Mouse (Mus musculus) liver, embryonic 11.5 days (tissue): ENCODE results near the gene Tdgf1. TPM values are rescaled to one million over a fixed set of nuclear protein-coding genes. Genes with fewer than 3 reads are reported as not detected.

Source experiments
- ATAC-seq: fragments of 200-750 bp; cut with Nextera tagmentation; replicated peaks from 2 replicates; pipeline ENCODE4 v1.8.0; 2017; ENCODE audit warnings: moderate number of reproducible peaks, mild to moderate bottlenecking, moderate TSS enrichment, moderate library complexity; ENCODE audit not compliant: low FRiP score
- DNase-seq: peaks from one replicate; pipeline ENCODE4 v3.0.0-alpha.2; 2017; ENCODE audit warnings: low spot score
- H3K27ac ChIP-seq: fragments of 300-500 bp; sonication (generic); 2 replicates; pipeline ENCODE4 v1.5.1; 2014; ENCODE audit warnings: mild to moderate bottlenecking, low read depth, low read length, control low read depth
- H3K27me3 ChIP-seq: fragments of 300-500 bp; sonication (generic); replicated peaks from 2 replicates; pipeline ENCODE4 v1.6.1; 2014; ENCODE audit warnings: low read length, mixed read lengths; ENCODE audit not compliant: control insufficient read depth, insufficient read depth
- H3K36me3 ChIP-seq: fragments of 300-500 bp; sonication (generic); 2 replicates; pipeline ENCODE4 v1.6.1; 2014; ENCODE audit warnings: mild to moderate bottlenecking, low read length, moderate library complexity, mixed read lengths; ENCODE audit not compliant: control insufficient read depth, insufficient read depth
- H3K4me1 ChIP-seq: fragments of 300-500 bp; sonication (generic); replicated peaks from 2 replicates; pipeline ENCODE4 v1.6.1; 2014; ENCODE audit warnings: low read length, mixed read lengths; ENCODE audit not compliant: control insufficient read depth, insufficient read depth
- H3K4me2 ChIP-seq: fragments of 300-500 bp; sonication (generic); 2 replicates; pipeline ENCODE4 v1.6.1; 2014; ENCODE audit warnings: mild to moderate bottlenecking, control low read depth, moderate library complexity
- H3K4me3 ChIP-seq: fragments of 300-500 bp; sonication (generic); 2 replicates; pipeline ENCODE4 v1.5.1; 2014; ENCODE audit warnings: low read depth, low read length, control low read depth
- H3K9ac ChIP-seq: fragments of 300-500 bp; sonication (generic); 2 replicates; pipeline ENCODE4 v1.6.1; 2014; ENCODE audit warnings: low read depth, low read length, control low read depth
- H3K9me3 ChIP-seq: fragments of 300-500 bp; sonication (generic); 2 replicates; pipeline ENCODE4 v1.6.1; 2016; ENCODE audit warnings: low read length, inconsistent platforms, mixed read lengths; ENCODE audit not compliant: control insufficient read depth
- WGBS: fragments of 180-500 bp; shearing (Covaris S2); extraction: QIAGEN DNeasy Blood & Tissue Kit; methylation state at CpG from one replicate; pipeline ENCODE4 v1.1.7; 2014; 5-methylcytosine and 5-hydroxymethylcytosine counted together
- polyA plus RNA-seq: library from polyadenylated mRNA; unstranded; fragments of >200 nt; fragmentation: Nextera tagmentation; extraction: Ambion mirVana; gene quantifications from 2 replicates; pipeline ENCODE4 v1.2.1, GENCODE M21; 2014

Tdgf1 gene
- polyA plus RNA-seq, 1 experiment from 2014 or later = not detected

DNA sequence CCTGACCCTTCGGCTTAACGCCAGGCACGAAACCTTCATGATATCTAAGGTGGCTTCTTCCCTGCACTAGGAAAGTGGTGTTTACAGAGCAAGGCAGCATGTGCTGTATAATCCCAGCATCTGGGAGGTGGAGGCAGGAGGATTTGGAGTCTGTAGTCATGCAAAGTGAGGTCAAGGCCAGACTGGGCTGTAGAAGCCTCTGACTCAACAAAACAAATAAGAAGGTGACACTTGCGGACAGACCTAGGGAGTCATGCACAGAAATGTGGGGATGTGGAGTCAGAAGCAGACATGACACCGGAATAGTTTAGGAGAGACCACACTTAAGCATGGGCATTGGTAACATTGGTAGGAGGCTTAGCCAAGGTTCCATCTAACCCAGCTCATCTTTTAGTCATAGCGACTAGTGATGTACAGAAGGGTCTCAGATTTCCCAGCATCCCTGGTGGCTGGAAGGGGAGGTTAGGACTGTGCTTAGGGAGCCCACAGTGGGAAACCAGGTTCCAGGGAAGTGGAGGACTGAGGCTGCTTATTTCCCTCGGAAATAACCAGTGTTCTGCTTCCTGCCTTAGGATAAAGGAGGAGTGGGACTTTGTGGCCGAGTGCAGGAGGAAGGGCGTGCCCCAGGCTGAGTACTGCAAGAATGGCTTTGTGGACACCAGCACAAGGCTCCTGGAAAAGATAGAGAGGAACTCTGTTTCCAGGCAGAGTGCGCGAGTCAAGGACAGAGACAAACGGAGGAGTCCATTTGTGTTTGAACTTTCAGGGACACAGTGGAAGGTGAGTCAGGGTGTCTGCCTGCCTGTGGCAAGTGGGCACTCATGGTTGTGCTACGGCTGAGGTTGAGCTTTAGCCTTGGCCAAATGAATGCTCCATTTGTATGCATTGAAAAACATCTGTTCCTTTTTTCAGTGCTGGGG, 14.5 kb upstream of the Tdgf1 start:
- H3K27me3 ChIP-seq = peaks cover under 1% of the 10 kb centered on the region
- no peak overlapping the region for H3K4me2 ChIP-seq
- H3K4me3 ChIP-seq = no peak overlapping the region
- DNase-seq (no peak), ATAC-seq (no peak)
- no peaks in the 10 kb centered on the region for H3K9me3 ChIP-seq
- no peaks in the 10 kb centered on the region for H3K36me3 ChIP-seq
- H3K9ac ChIP-seq = no peak overlapping the region
- no peak overlapping the region for H3K27ac ChIP-seq
- WGBS = 78% methylated on average over 13 of the region's 13 CpGs
- H3K4me1 ChIP-seq = no peaks in the 10 kb centered on the region

DNA sequence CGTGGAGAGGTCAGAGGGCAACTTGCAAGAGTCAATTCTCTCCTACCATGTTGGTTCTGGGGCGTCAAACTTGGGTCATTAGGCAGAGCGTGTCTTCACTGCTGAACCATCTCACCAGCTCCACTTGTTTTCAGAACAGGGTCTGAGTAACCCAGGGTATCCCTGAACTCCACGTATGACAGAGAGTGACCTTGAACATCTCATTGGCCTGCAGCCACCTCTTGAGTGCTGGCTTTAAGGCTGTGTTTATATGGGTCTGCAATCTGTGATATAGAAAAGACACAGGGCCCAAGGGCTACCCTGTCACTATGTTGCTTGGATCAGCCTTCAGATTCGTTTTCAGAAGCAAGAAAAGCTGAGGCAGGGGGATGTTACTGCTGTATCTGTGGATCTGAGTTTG, 13.7 kb upstream of the Tdgf1 start:
- no peak for ATAC-seq
- no peaks in the 10 kb centered on the region for H3K4me1 ChIP-seq
- no peak overlapping the region for H3K4me3 ChIP-seq
- DNase-seq = no peak
- peaks cover 6% of the 10 kb centered on the region for H3K27me3 ChIP-seq
- WGBS = 75% methylated on average over 5 of the region's 5 CpGs
- no peaks in the 10 kb centered on the region for H3K36me3 ChIP-seq
- no peak overlapping the region for H3K27ac ChIP-seq
- H3K4me2 ChIP-seq = no peak overlapping the region
- no peaks in the 10 kb centered on the region for H3K9me3 ChIP-seq
- H3K9ac ChIP-seq = no peak overlapping the region

GRCm38 (mm10) chr9:110955962-110956361, 10.0 kb upstream of the Tdgf1 start:
- Histone ChIP-seq H3K9ac (no peak overlapping the region), H3K27me3 (peaks cover 10% of the 10 kb centered on the region), H3K36me3 (no peaks in the 10 kb centered on the region), H3K4me2 (no peak overlapping the region), H3K27ac (no peak overlapping the region), H3K4me1 (no peaks in the 10 kb centered on the region; the same call in 1 of the 2 replicates), H3K9me3 (no peaks in the 10 kb centered on the region), H3K4me3 (no peak overlapping the region)
- WGBS = 84% methylated on average over 6 of the region's 6 CpGs
- no peak for ATAC-seq
- DNase-seq = no peak

DNA sequence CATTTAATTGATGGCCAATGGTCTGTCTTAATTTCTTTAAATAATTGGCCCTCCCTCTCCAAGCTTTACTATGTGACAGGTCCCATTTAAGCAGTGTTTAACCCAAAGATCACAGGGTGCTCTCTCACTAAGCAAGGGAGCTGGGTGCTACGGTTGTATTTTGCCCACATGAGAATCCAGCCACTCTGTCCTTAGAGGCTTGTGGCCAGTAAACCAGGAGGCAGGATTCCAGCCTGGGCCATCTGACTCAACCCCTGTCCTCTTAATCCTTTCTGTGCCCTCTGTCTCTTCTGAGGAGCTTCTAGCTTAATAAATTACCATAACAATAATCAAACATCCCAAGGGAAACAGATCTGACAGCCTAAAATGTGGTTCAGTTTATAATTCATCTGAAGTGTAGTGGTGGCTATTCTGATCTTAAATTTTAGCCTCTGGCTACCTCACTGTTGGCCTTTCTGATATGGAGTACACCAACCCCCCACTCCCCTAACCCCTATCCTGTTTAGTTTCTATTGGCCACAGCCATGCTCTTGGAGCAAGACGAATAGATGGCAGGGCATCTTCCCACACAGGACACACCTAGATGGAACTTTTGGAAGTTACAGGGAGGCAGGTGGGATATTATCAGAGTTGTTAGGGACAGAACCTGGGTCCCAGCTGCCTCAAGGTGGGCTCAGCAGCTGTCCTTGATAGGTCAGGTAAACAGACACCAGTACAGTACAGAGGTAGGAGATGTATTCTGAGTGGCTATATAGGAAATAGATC, 8.9 kb upstream of the Tdgf1 start:
- Histone ChIP-seq H3K4me3 (no peak overlapping the region), H3K4me2 (no peak overlapping the region), H3K4me1 (no peaks in the 10 kb centered on the region; the same call in 1 of the 2 replicates), H3K9ac (no peak overlapping the region), H3K9me3 (no peaks in the 10 kb centered on the region), H3K36me3 (no peaks in the 10 kb centered on the region), H3K27ac (no peak overlapping the region), H3K27me3 (peaks cover 10% of the 10 kb centered on the region)
- 46% methylated on average over 2 of the region's 2 CpGs for WGBS
- DNase-seq (no peak), ATAC-seq (no peak)

DNA sequence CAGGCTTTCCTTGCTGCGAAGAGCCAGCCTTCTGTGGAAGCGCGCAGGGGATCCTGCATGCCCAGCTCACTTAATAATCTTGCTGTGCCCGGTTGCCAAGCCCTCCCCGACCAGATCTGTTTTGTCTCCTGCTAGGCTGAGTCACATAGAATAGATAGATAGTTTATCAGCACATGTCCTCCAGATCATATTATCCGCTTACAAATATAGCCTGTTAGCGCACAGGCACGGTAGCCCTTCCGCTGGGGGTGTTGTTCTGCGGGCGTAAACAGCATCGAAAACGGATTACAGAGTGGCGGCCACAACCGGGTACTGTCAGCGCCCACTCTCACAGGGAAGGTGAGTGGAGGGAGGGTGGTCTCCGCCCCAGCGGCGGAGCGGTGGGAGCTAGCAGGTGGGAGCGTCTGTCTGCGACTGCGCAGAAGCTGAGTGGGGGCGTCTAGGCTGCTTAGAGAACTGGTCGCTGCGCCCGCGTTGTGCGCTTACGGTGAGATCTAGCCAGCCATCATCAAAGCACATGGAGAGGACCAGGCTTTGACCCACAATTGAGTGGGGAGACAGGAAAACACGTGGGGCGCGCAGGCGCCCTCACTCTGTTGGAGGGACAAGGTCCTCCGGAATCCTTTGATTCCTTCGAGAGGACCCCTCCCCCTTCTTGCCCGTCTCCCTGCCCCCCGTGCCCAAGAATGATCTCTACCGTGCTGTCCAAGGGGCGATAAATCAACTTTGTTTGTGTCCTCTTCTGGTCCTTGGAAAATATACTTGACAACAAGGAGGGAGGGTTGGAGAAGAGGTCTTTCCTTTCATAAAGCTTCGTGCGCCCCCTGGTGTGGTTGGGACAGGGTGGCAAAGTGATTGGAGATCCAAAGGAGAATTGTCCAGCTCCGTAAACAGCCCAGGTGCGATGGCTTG, 7.8 kb upstream of the Tdgf1 start:
- ATAC-seq = peak; percentile 44; the same call in 1 of the 2 replicates
- peaks cover 4% of the 10 kb centered on the region; the same call in 1 of the 2 replicates for H3K4me1 ChIP-seq
- no peak overlapping the region for H3K27ac ChIP-seq
- no peaks in the 10 kb centered on the region for H3K9me3 ChIP-seq
- peak overlapping the region; percentile 95 for H3K4me2 ChIP-seq
- H3K4me3 ChIP-seq = peak overlapping the region; percentile 61
- no peaks in the 10 kb centered on the region for H3K36me3 ChIP-seq
- DNase-seq = peak; percentile 66
- peak overlapping the region; percentile 60 for H3K9ac ChIP-seq
- WGBS = 2% methylated on average over 44 of the region's 44 CpGs
- H3K27me3 ChIP-seq = peaks cover 10% of the 10 kb centered on the region

GRCm38 (mm10) chr9:110952931-110953549, 7.1 kb upstream of the Tdgf1 start:
- H3K4me3 ChIP-seq = peak overlapping the region; percentile 61
- 48% methylated on average over 5 of the region's 5 CpGs for WGBS
- DNase-seq (no peak), ATAC-seq (no peak)
- H3K9ac ChIP-seq = 0 out of 2 replicates have a peak overlapping the region, but pooled peaks have one; percentile 60
- peaks cover 8% of the 10 kb centered on the region; the same call in 1 of the 2 replicates for H3K4me1 ChIP-seq
- no peaks in the 10 kb centered on the region for H3K36me3 ChIP-seq
- no peak overlapping the region for H3K27ac ChIP-seq
- H3K9me3 ChIP-seq = no peaks in the 10 kb centered on the region
- H3K4me2 ChIP-seq = peak overlapping the region; percentile 95
- H3K27me3 ChIP-seq = peaks cover 10% of the 10 kb centered on the region

- ATAC-seq = no peak
- H3K27me3 ChIP-seq = peaks cover 10% of the 10 kb centered on the region
Measured at GRCm38 (mm10) chr9:110952398-110952797, 6.4 kb upstream of the Tdgf1 start.

More at GRCm38 (mm10) chr9:110952398-110952797, 6.4 kb upstream of the Tdgf1 start:
- Histone ChIP-seq H3K27ac (no peak overlapping the region), H3K36me3 (no peaks in the 10 kb centered on the region), H3K9ac (no peak overlapping the region), H3K9me3 (no peaks in the 10 kb centered on the region), H3K4me3 (no peak overlapping the region), H3K4me2 (no peak overlapping the region), H3K4me1 (peaks cover 14% of the 10 kb centered on the region; the same call in 1 of the 2 replicates)
- no peak for DNase-seq
- WGBS = 42% methylated on average over 6 of the region's 6 CpGs
